Mouse (Mus musculus): ENCODE data around the gene Rnf180.

- TF ChIP-seq CTCF (IDR thresholded peaks at IDR 0.05; ENCODE audit: extremely low read depth, insufficient read depth, low read length) (no peak), POLR2A (IDR thresholded peaks at IDR 0.05; ENCODE audit: extremely low read depth, insufficient read depth, low read length) (no peak)
Measured at GRCm38 (mm10) chr13:105300009-105300346, 5.4 kb upstream of the Rnf180 start.

Measured in cortical plate, adult 2 months (tissue).